Mouse (Mus musculus): Measurements from ENCODE around the gene Ferd3l. TPM values are rescaled to one million over a fixed set of nuclear protein-coding genes. Genes with fewer than 3 reads are reported as not detected.

The Ferd3l gene
- total RNA-seq, 1 experiment = not detected

DNA sequence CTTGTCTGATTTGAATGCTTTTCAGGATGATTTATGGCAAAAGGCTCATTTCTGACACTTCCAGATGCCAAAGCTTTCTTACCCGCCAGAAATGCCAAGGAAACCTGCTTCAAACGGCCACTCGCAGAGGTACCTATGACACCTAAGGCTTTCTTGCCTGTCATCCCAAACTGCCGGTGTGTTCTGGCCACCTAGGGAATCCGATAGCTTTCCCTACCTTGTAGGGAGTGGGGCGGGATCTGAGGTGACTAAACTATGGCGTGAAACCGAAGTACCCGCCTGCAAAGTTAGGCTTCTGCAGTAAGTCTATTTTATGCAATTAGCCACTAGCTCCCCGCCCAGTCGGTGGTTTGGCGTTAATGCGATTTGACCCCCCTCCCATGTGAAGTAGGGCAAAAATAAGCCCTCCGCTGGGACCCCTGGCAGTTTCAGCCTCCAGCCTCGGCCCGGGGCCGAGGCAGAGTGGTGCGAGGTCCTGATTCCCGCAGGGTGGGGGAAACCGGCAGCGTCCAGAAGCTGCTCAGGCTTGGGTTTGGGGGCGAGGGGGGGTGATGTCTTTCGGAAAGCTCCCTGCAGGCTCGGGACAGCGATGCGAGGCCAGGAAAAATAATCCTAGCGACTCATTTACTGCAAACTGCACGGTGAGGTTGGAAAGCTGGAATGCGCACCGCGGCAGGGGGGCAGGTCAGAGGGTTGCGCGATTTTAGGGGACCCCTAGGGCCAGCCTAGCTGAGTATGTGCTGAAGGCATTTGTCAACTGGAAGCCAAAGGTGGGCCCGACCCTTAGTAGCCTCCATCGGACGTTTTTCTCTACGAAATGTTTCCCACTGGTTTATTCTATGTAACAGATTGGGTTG is 40.0 kb downstream of the Ferd3l start:
- no peaks in the 10 kb centered on the region for H3K36me3 ChIP-seq (ENCODE audit: control insufficient read depth, insufficient read depth, low read length, poor library complexity, severe bottlenecking)
- H3K4me1 ChIP-seq (ENCODE audit: control insufficient read depth in 2 of 2, insufficient read depth in 2 of 2, low read length in 2 of 2, poor library complexity in 1 of 2) = peaks cover 0 to 6% of the 10 kb centered on the region in 2 experiments; a peak in 1 of 4 replicates
- H3K4me3 ChIP-seq (ENCODE audit: insufficient read depth in 1 of 2, low read depth in 1 of 2, low read length in 2 of 2, poor library complexity in 1 of 2, severe bottlenecking in 1 of 2) = peak overlapping the region; percentile 3 to 16; a peak in 1 of 4 replicates
- no peak for DNase-seq (ENCODE audit: low read depth, low spot score)
- TF ChIP-seq ZC3H11A (IDR thresholded peaks at IDR 0.05; ENCODE audit: borderline replicate concordance, low read depth, low read length) (no peak), HCFC1 (IDR thresholded peaks at IDR 0.05; ENCODE audit: borderline replicate concordance, insufficient read depth, low read length) (no peak), MAFK (IDR thresholded peaks at IDR 0.05; ENCODE audit: insufficient read depth, low read depth, low read length) (no peak), CHD2 (IDR thresholded peaks at IDR 0.05; ENCODE audit: low read depth, low read length) (no peak), ZNF384 (IDR thresholded peaks at IDR 0.05; ENCODE audit: low read depth, low read length) (no peak)
- no peak overlapping the region for H3K9ac ChIP-seq (ENCODE audit: insufficient read depth, low read depth, low read length, poor library complexity, severe bottlenecking)
- no peaks in the 10 kb centered on the region for H3K9me3 ChIP-seq (ENCODE audit: control insufficient read depth, insufficient read depth, low read depth, low read length)
- H3K27ac ChIP-seq (ENCODE audit: insufficient read depth, low read depth, low read length, poor library complexity, severe bottlenecking) = no peak overlapping the region
- in situ Hi-C loops (cut with MboI; ENCODE audit: low sequenced_read_pairs in 2 of 2, unreplicated experiment in 2 of 2) = no loop called here

DNA sequence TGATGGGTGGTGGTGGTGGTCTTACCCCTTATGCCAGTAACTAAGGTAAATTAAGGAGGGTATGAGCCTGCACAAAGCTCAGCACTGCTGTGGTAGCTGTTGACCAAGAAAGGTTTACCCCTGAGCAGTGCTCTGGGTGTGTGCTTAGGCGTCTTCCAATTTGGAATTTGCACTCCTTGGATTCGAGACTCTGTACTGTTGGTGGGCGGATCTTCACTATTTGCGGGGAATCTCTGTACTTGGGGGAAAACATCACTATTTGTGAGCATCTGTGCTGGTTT is 40.6 kb downstream of the Ferd3l start:
- in situ Hi-C loops (cut with MboI; ENCODE audit: low sequenced_read_pairs in 2 of 2, unreplicated experiment in 2 of 2) = no loop called here
- no peak overlapping the region for H3K9ac ChIP-seq (ENCODE audit: insufficient read depth, low read depth, low read length, poor library complexity, severe bottlenecking)
- no peak overlapping the region for H3K4me3 ChIP-seq (ENCODE audit: insufficient read depth in 1 of 2, low read depth in 1 of 2, low read length in 2 of 2, poor library complexity in 1 of 2, severe bottlenecking in 1 of 2)
- H3K36me3 ChIP-seq (ENCODE audit: control insufficient read depth, insufficient read depth, low read length, poor library complexity, severe bottlenecking) = no peaks in the 10 kb centered on the region
- TF ChIP-seq ZNF384 (IDR thresholded peaks at IDR 0.05; ENCODE audit: low read depth, low read length) (no peak), MAFK (IDR thresholded peaks at IDR 0.05; ENCODE audit: insufficient read depth, low read depth, low read length) (no peak), CHD2 (IDR thresholded peaks at IDR 0.05; ENCODE audit: low read depth, low read length) (no peak), HCFC1 (IDR thresholded peaks at IDR 0.05; ENCODE audit: borderline replicate concordance, insufficient read depth, low read length) (no peak), ZC3H11A (IDR thresholded peaks at IDR 0.05; ENCODE audit: borderline replicate concordance, low read depth, low read length) (no peak)
- no peak overlapping the region for H3K27ac ChIP-seq (ENCODE audit: insufficient read depth, low read depth, low read length, poor library complexity, severe bottlenecking)
- H3K9me3 ChIP-seq (ENCODE audit: control insufficient read depth, insufficient read depth, low read depth, low read length) = no peaks in the 10 kb centered on the region
- peaks cover 0 to 3% of the 10 kb centered on the region in 2 experiments; a peak in 1 of 4 replicates for H3K4me1 ChIP-seq (ENCODE audit: control insufficient read depth in 2 of 2, insufficient read depth in 2 of 2, low read length in 2 of 2, poor library complexity in 1 of 2)
- DNase-seq (ENCODE audit: low read depth, low spot score) = no peak

Other genes starting within 250 kb of the Ferd3l start
- gene Twist1, start 29.2 kb downstream of the Ferd3l start, total RNA-seq (2012; rRNA removed) = 2.6 and 6.8 TPM in 2 replicates

Data from ES-E14 (cell line).